Mouse (Mus musculus) urinary bladder, postnatal 36 days (tissue): ENCODE data around the gene Tent5b.
"Not testable (repeated sequence)": the region's sequence is repeated elsewhere in the genome, so short reads cannot be mapped to it uniquely, and the experiment has no call there.

Experiments
- DNase-seq, 2 experiments: peaks; one replicate each; pipeline ENCODE4 v3.0.0; 2022; ENCODE audit warnings: low spot score in 2 of 2, mixed read lengths in 1 of 2

The Tent5b gene

GRCm38 (mm10) chr4:133501514-133501913, 21.6 kb downstream of the Tent5b start:
- no peak for DNase-seq

- DNase-seq: no peak
Measured at GRCm38 (mm10) chr4:133504300-133504699, 24.4 kb downstream of the Tent5b start.

DNA sequence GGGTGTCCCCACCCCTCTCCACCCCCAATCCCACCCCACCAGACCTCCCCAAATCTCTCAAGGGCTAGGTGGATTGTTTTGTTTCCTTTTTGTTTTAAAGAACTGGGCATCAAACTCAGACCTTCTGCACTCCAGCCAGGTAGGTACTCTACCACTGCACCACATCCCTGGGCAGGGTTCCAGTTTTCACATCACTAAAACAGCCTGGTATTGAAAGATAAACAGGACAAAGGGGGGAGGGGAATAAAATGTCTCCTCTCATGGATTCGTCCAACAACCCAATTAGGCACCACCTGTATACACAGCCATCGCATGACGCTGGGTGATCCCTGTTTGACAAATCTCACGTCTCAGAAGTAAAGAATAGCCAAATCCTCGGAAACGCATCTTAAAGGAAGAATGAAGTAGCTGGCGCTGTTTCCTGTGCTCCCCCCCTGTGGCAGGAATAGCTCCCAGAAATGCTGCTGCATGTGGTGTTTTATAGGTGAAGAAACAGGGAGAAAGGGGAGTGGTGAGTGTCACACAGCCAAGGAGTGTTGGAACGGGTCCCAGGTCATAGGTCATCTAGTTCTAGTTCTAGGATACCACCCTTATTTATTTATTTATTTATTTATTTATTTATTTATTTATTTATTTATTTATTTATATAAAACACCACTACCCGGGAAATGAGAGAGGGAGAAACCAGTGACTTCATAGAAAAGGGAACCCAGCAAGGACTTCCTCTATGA, 25.0 kb downstream of the Tent5b start:
- no peak for DNase-seq

GRCm38 (mm10) chr4:133506573-133506972, 26.6 kb downstream of the Tent5b start:
- no peak for DNase-seq

GRCm38 (mm10) chr4:133508990-133509389, 29.1 kb downstream of the Tent5b start:
- no peak for DNase-seq

DNA sequence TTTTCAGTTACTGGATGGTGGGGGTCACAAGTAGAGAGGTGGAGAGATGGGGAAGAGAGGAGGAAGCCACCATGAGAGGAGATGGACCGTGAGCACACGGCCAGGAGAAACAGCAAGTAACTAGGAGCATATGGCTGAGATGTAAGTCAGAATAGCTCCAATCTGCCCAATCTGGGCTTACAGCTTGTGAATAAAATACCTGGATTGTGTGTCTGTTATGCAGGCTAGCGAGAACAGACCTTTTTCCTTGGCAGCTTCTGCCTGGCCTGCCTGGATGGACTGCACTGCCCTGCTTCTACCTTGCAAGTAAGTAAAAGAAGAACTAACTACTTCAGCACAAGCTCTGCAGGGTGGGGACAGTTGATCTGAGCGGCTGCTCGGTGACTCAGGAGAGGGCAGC, 31.1 kb downstream of the Tent5b start:
- no peak for DNase-seq

GRCm38 (mm10) chr4:133512511-133512910, 32.6 kb downstream of the Tent5b start:
- DNase-seq: not testable (repeated sequence)

DNA sequence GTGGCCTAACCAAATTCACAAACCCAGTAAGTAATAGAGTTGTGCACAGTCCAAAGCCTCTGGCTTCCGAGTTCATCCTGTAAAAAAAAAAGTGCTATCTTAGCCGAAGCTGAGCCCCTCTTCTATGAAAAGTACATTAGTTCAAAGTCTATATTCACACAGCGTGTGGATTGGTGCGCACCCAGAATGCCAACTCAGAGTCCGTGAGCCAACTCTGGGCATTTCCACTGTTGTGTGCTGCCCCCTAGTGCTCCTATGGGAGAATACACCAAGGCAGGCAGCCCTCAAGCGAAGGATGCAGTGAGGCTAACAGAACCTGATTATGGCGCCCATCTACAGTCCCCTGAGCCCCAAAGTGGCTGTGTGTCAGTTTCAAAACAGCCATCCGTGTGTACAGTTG, 33.0 kb downstream of the Tent5b start:
- peak; percentile 64 to 70 for DNase-seq

- DNase-seq: peak; percentile 68 to 71
Measured at GRCm38 (mm10) chr4:133518601-133519368, 38.9 kb downstream of the Tent5b start, which contains the start of gene Kdf1. Gene Kdf1 (plus strand): TSS chr4:133518963.

DNA sequence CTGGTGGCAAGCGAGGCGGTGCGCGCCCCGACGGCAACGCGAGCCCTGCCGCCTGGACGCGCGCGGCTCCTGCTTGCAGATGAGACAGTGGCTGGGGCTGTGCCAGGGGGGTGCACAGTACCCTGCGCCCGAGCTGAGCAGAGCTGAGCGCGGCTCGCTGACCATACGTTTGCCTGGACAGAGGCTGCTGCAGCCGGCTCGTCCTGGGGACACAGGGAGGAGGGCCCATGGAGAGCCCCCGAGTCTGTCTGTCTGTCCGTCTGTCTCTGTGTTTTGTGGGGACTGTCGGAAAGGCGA, 39.4 kb downstream of the Tent5b start:
- DNase-seq: no peak

DNA sequence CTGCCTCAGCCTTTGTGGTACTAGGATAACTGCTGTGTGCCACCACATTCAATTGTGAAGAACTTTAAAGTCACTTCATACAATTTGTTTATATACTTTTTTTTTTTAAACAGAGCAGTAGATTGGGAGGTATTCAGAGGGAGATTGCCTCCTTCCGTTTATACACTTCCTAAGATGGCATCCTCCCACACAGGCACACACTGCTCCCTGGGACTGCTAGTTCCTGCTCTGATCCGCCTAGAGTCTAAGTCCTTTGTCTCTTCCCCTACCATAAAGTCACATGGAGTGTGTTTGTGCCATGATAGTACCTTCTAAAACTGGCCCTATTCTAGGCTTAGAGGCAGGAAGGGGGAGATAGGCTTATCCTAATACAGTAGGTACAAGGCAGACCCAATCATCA, 41.6 kb downstream of the Tent5b start:
- no peak for DNase-seq

GRCm38 (mm10) chr4:133527788-133528187, 47.9 kb downstream of the Tent5b start:
- DNase-seq: no peak

GRCm38 (mm10) chr4:133532777-133533176, 52.8 kb downstream of the Tent5b start:
- no peak for DNase-seq

GRCm38 (mm10) chr4:133536081-133536480, 56.1 kb downstream of the Tent5b start:
- DNase-seq: no peak

DNA sequence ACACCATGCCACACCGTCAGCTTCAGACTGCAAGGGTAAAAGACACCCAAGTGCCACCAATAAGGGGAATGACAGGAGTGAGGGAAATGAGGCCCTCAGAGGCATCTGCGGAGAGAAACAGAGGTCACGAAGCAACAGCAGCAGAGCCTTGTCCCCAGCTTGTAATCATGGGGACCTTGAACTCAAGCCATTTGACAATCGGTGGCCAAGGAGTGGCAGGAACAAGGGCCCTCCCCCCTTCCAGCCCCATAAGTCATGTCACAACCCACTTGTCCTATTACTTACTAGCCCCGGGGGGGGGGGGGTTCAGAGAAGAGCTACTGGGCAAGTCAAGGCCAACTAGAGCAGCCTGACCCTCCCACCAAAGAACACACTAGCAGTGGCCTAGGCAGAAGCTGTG, 56.7 kb downstream of the Tent5b start:
- DNase-seq: no peak
